Mouse (Mus musculus) testis, adult 10 weeks (tissue): ENCODE results near the gene Primpol. TPM values are rescaled to one million over a fixed set of nuclear protein-coding genes. Genes with fewer than 3 reads are reported as not detected.

Experiments used
- polyA plus RNA-seq: library from polyadenylated mRNA; stranded (reverse); fragments of 350-450 nt; fragmentation: Illumina TruSeq; extraction: RNeasy Lipid Tissue Mini Kit (QIAGEN cat#74804); gene quantifications from one replicate; pipeline ENCODE4 v1.2.3, GENCODE M21; 2014; ENCODE audit warnings: low read depth, low replicate concordance

Gene Primpol
- polyA plus RNA-seq, result 13.5 TPM

GRCm38 (mm10) chr8:46616879-46617689, at the start of gene Primpol, which contains the start of gene Casp3:
Primpol (minus strand) TSS chr8:46617212.
Casp3 (plus strand) TSS chr8:46617291.

DNA sequence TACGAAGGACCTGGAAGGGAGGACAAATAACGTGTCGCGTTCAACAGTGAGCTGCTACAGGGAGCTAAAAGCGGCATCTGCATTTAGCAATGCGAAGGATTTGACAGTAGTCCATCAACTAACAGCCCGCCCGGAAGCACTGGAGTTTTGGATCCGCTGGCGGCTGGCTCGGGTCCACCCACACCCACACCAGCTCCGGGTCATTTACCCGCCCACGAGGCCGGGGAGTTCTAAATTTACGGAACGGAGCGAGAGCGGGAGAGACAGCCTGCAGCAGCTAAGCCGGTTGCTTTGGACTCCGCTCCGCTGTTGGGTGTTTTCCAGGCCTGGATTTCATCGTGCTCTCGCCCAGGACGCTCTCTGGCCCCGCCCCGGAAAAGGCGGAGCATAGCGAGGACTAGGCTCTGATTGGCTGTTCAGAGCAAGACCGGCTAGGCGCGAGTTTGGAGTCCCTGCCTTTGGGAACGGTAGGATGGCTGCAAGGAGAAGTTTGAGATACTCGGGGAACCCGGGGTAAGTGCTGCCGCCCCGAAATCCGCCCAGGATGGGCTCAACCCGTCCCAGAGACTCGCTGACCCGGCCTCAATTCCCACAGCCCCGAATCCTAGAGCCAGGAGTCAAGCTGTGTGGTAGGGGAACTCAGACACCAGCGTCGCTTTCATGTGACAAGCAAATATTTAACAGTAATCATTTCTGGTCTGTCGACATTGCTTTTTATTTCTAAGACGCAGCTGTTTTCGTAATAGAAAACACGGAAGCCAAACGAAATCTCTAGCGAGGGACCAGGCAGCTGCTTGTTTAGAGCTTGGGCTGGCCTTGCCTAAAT, 65.2 kb downstream of the Primpol start, which contains the start of gene Cenpu:
Cenpu (plus strand) TSS at position 414 of the 826 bp plus-strand sequence.

Other genes with a start within 250 kb of the Primpol start
- gene Acsl1, start 146.2 kb downstream of the Primpol start, polyA plus RNA-seq, result 968 TPM
- 378 TPM for gene Cenpu, start 65.2 kb downstream of the Primpol start, polyA plus RNA-seq
- 4.8 TPM for gene Casp3, start 79 bp upstream of the Primpol start, polyA plus RNA-seq
- gene Irf2, start 122.5 kb upstream of the Primpol start, polyA plus RNA-seq, result 18.5 TPM